Mouse (Mus musculus): Measurements from ENCODE around the gene Tars.

- no peak for TF ChIP-seq POLR2A (IDR thresholded peaks at IDR 0.05; ENCODE audit: borderline replicate concordance, control insufficient read depth, low read depth, low read length)
- TF ChIP-seq CTCF (IDR thresholded peaks at IDR 0.05; ENCODE audit: control insufficient read depth, insufficient read depth, low read length): no peak
Measured at GRCm38 (mm10) chr15:11392903-11393302, 6.6 kb downstream of the Tars start.
